Mouse (Mus musculus) cerebellum, postnatal 36 days (tissue): ENCODE results near the gene Srpk1.
"Not testable (repeated sequence)": the region's sequence is repeated elsewhere in the genome, so short reads cannot be mapped to it uniquely, and the experiment has no call there.

Experiments used
- DNase-seq, 2 experiments: peaks; one replicate each; pipeline ENCODE4 v3.0.0; 2021 to 2022; ENCODE audit warnings: mixed read lengths in 2 of 2

Gene Srpk1

GRCm38 (mm10) chr17:28612603-28613002 is 9.9 kb downstream of the Srpk1 start:
- no peak for DNase-seq

DNA sequence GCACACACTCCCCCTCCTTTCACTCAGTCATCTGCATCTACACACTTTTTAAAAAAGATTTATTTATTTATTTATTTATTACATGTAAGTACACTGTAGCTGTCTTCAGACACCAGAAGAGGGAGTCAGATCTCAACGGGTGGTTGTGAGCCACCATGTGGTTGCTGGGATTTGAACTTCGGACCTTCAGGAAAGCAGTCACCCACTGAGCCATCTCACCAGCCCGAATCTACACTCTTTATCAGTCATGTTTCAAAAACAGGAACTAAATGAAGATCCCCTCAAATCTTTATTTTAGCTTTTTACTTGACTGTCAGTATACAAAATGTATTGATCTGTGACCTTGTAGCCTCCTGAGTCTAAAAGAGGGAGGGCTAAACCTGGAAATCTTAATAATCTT is 13.0 kb downstream of the Srpk1 start:
- DNase-seq, result no peak

DNA sequence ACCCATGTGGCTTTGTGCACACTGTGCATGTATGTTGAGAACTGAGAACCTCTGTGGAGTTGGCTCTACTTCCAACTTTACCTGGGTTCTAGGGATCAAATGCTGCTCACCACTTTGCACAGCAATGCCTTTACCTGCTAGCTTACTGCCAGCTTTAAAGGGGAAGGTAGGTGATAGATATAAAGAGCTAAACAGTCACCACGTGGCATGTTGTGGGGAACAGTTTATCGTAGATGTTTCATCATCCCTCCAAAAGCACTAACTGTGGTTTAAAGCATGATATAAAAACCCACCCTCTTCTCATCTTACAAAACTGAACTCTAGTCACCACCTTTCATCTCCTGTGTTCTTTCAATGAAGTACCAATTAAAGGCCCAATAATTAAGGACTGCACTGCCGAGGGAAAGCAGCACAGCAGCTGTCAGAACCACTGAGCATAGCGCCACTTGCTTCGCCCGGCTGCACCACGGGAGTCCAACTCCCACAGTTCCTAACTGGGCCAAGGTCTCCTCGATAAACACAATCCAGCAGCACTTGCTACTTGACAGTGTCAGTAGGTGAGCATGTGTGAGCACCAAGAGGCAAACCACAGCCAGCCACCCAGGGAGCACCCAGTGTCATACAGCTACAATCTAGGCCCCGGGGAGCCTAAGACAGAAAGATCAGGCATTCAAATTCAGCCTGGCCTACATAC is 20.8 kb downstream of the Srpk1 start:
- no peak for DNase-seq

- no peak for DNase-seq
Measured at GRCm38 (mm10) chr17:28600780-28601179, 21.7 kb downstream of the Srpk1 start.

- DNase-seq, result no peak
Measured at GRCm38 (mm10) chr17:28593965-28594364, 28.5 kb downstream of the Srpk1 start.

GRCm38 (mm10) chr17:28592998-28593397 is 29.5 kb downstream of the Srpk1 start:
- DNase-seq, result peak; percentile 76

DNA sequence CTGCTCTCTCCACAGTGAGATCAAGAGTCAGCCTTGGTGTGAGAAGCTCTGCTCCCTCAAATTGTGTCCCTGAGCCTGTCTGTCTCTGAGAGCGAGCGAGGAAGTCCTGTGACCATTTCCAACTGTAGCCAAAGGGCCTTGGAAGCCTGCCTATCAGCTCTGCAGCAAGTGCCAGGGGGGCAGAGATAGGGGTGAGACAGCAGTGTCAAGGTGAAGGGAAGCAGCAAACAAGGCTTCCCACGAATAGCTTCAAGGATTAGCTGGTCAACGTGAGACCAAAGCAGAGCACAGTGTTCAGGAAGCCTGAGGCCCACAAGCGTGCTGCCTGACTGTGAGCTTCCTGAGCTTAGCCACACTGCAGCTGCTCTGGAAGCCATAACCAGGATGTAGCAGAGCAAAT is 31.0 kb downstream of the Srpk1 start:
- DNase-seq, result no peak

DNA sequence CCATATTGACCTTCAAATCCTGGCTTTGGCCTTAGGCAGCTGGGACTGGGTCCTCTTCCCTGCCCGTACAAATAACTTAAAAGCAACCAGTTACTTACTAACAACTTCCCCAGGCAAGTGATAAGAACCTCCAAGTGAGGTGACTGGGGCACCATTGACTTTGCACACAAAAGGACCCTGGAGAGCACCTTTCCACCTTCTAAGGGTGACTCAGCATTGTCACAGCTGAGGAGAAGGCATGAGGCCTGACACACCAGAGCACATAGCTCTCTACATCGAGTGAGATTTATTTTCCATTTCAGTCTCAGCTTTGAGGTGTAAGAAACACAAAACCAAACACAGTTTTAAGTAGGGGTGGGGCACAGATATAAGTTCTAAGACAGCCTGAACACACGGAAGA is 31.9 kb downstream of the Srpk1 start:
- DNase-seq, result no peak

DNA sequence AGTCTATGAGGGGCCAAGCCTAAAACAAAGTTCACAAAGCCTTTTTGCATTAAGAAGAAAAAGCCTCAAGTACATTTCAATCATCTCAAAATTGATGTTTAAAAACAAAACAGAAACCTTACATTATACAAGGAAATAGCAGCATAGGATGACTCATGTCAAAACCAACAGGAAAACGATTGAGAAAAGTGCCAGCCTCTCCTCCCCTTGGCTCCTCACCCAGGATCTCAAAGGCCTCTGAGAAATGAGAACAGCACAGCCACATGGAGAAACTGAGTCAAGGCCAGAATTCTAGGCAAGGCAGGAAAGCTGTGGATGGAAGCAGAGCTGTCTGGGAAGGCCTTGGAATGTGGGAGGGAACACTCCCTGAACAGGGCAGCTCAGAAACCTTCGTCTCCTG is 33.9 kb downstream of the Srpk1 start:
- DNase-seq, result no peak

GRCm38 (mm10) chr17:28586509-28586908 is 36.0 kb downstream of the Srpk1 start:
- DNase-seq, result no peak

DNA sequence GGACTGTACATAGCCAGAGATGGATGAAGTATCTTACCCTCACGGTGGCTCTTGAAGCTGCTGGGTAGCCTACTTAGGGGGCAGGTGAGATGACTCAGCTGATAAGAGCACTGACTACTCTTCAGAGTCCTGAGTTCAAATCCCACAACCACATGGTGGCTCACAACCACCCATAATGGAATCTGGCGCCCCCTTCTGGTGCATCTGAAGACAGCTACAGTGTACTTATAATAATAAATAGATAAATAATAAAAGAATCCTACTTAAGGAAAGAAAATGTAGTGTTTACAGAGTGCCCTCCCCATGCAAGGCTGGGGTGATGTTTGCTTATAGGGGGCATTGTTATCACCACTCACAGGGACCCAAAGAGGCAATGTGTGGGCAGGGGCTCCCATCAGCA is 41.5 kb downstream of the Srpk1 start:
- DNase-seq, result no peak

GRCm38 (mm10) chr17:28580396-28580795 is 42.1 kb downstream of the Srpk1 start:
- no peak for DNase-seq

GRCm38 (mm10) chr17:28575244-28576125 is 47.0 kb downstream of the Srpk1 start, which contains the start of gene Lhfpl5:
Gene Lhfpl5, plus strand, starts transcription at chr17:28575641.
- peak; percentile 33 to 49 for DNase-seq

DNA sequence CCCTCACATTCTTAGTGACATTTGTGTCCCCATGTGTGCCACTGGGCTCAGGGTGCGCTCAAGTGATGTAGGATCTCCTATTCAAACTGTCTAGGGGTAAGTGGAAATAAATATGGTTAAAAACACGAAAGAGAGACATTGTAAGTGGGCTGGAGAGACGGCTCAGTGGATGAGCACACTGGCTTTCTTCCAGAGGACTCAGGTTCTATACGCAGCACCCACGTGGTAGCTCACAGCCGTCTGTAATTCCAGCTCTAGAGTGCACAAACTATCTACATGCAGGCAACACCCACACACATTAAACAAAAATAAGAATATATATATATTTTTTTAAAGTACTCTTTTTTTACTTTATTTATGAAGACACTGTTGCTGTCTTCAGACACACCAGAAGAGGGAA is 49.6 kb downstream of the Srpk1 start:
- DNase-seq, result no peak

DNA sequence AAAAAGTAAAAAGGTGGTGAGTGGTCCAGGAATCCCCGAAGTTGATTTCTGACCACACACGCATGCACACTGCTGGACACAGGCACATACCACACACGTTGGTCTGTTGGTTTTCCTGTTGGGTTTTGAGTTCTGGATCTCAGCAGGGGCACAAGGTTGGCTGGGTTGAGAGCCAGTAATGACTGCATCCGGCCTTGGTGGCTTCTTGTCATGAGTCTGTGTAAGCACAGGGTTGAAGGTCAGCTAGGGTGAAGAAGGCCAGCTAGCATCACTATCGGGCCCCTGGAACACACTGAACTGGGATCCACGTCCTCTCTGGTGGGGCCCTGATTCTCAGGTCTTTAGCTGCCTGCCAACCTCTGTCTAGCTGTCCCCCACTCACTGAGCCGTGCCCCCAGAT is 50.0 kb downstream of the Srpk1 start:
- DNase-seq, result no peak

GRCm38 (mm10) chr17:28571868-28572267 is 50.6 kb downstream of the Srpk1 start:
- no peak for DNase-seq

DNA sequence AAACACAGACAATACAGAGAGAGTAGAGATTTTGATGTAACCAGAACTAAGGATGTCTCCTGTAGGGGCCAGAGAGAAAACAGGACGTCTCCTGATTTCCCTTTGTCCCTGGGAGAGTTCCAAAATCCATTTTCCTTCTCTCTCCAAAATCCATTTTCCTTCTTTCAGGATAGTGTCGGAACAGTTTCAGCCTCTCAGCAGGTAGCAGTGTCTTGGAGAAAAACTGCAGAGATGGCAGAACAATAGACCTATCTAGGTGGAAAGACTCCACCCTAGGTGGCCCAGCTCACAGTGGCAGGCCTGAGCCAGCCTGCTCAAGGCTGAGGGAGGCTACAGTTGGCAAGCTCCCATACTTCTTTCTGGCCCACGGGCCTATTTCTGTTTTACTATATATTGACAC is 55.0 kb downstream of the Srpk1 start:
- DNase-seq, result no peak

- no peak for DNase-seq
Measured at GRCm38 (mm10) chr17:28565181-28565580, 57.3 kb downstream of the Srpk1 start.

- no peak for DNase-seq
Measured at GRCm38 (mm10) chr17:28561613-28562012, 60.9 kb downstream of the Srpk1 start.

DNA sequence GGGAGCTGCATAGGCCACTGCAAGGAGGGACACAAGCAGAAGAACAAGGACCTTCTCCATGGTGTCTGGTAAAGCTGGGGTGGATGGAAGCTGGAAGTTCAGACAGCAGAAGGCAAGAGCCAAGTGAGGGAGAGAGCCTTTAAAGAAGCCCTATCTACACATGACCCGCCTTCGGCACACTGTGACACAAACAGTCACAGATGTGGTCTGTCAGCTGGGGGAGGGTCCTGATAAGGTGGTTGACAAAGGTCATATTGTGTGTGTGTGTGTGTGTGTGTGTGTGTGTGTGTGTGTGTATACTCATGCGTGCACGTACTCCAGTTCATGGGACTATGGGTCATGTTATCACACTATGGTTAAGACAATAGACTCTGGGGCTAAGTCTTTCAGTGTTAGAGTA is 61.9 kb downstream of the Srpk1 start, which contains the start of gene Clps:
TSS of gene Clps (minus strand) at position 169 of the 400 bp plus-strand sequence.
- no peak for DNase-seq

GRCm38 (mm10) chr17:28557772-28558171 is 64.7 kb downstream of the Srpk1 start:
- no peak for DNase-seq

DNA sequence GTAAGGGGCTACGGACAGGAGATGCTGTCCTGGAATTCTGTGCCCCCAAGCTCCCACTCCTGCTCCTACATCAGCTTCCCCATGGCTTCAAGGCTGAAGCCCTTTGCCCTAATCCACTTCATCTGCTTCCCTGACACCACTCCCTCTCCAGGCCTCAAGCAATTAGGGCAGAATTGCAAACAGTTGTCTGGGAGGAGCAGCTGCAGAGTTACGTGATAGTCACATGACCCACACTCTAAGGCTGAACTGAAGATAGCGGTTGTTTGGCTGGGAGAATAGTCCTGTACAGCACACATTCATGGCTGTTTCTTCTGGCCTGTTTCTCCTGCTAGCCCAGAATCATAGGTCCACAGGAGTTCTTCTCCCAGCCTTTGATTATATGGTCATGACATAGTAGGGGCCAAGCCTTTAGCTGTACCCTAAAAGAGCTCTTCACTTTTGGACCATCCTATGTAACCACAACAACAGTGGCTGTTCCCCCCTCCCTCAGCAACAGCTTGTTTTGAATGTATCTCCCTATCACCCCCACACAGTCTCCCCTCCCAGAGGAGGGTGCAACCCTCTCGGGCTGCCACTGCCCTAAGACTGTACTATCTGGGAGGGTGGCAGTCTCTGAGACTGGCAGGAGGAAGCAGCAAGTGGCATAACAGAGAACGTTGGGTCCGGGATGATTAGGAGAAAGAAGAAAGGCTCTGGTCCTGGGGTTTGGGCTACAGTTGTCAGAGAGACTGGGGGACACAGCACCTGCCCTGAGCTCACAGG is 65.7 kb downstream of the Srpk1 start:
- DNase-seq, result no peak

GRCm38 (mm10) chr17:28554021-28554420 is 68.5 kb downstream of the Srpk1 start:
- not testable (repeated sequence) for DNase-seq
